Mouse (Mus musculus) urinary bladder, postnatal 25 days (tissue): ENCODE results near the gene Smg1.
A peak's percentile ranks its signal among the peaks of the same experiment; 100 is the strongest.

Experiments used
- DNase-seq: peaks from one replicate; pipeline ENCODE4 v3.0.0; 2022; ENCODE audit warnings: low spot score

Smg1 gene

GRCm38 (mm10) chr7:118141271-118141670 lies 102.2 kb downstream of the Smg1 start:
- no peak for DNase-seq

GRCm38 (mm10) chr7:118135128-118135527 lies 108.3 kb downstream of the Smg1 start:
- no peak for DNase-seq

GRCm38 (mm10) chr7:118129430-118130041 lies 113.9 kb downstream of the Smg1 start, which contains the start of gene Arl6ip1:
Gene Arl6ip1, minus strand, starts transcription at chr7:118129662.
- peak; percentile 87 for DNase-seq

- DNase-seq = no peak
These were observed 114.5 kb downstream of the Smg1 start for GRCm38 (mm10) chr7:118128925-118129429.

- no peak for DNase-seq
These were observed 117.1 kb downstream of the Smg1 start for GRCm38 (mm10) chr7:118126219-118126875.

GRCm38 (mm10) chr7:118125736-118126135 lies 117.7 kb downstream of the Smg1 start:
- DNase-seq = no peak

- no peak for DNase-seq
These were observed 119.7 kb downstream of the Smg1 start for GRCm38 (mm10) chr7:118123512-118124411.

- no peak for DNase-seq
These were observed 121.2 kb downstream of the Smg1 start for GRCm38 (mm10) chr7:118122235-118122634.

GRCm38 (mm10) chr7:118120654-118121053 lies 122.8 kb downstream of the Smg1 start:
- DNase-seq = no peak

- DNase-seq = no peak
These were observed 123.5 kb downstream of the Smg1 start for GRCm38 (mm10) chr7:118119946-118120345.

- DNase-seq = no peak
These were observed 124.3 kb downstream of the Smg1 start for GRCm38 (mm10) chr7:118119142-118119541.

- no peak for DNase-seq
These were observed 125.0 kb downstream of the Smg1 start for GRCm38 (mm10) chr7:118118426-118118825.

GRCm38 (mm10) chr7:118117539-118118210 lies 125.8 kb downstream of the Smg1 start:
- no peak for DNase-seq

GRCm38 (mm10) chr7:118116787-118117538 lies 126.5 kb downstream of the Smg1 start:
- DNase-seq = no peak

- peak; percentile 90 for DNase-seq
These were observed 127.4 kb downstream of the Smg1 start, which contains the start of gene Rps15a for GRCm38 (mm10) chr7:118115877-118116568. Gene Rps15a, minus strand, starts transcription at chr7:118116188.

- no peak for DNase-seq
These were observed 128.0 kb downstream of the Smg1 start for GRCm38 (mm10) chr7:118115533-118115876.

- DNase-seq = no peak
These were observed 129.8 kb downstream of the Smg1 start for GRCm38 (mm10) chr7:118113541-118114297.

- DNase-seq = no peak
These were observed 132.3 kb downstream of the Smg1 start for GRCm38 (mm10) chr7:118111128-118111527.

GRCm38 (mm10) chr7:118107671-118108070 lies 135.8 kb downstream of the Smg1 start:
- DNase-seq = no peak
